Comparison of ENCODE assay signal across 8 mouse cellular contexts in the genomic region with DNA sequence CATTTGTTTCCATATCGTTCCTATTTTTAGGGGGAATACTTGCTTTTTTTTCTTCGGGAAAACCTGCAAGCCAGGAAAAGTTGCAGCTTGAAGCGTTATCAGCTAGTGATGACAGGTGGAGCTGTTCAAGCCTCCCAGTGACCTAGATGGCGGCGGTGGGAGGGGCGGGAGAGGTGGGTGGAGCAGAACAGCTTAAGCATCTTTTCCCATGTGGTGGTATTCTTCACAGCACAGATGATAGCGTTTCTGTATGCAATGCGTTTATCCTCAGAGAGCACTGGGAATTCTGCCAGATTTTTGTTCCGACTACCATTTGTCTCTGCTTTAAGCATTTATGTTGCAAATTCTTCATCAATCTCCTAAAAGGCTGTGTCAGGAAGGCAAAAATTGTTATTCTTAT.
DNase-seq lines count a peak whose midpoint lies in the region; ATAC-seq lines count a peak whose summit lies in the region.

No protein-coding gene starts in this region.

- no peak for ATAC-seq in neural tube, embryonic 11.5 days (ENCODE audit: insufficient read depth, low FRiP score, low TSS enrichment)
- peak; percentile 92 for ATAC-seq in heart, embryonic 16.5 days (replicated peaks; ENCODE audit: extremely low read depth, insufficient read depth, low FRiP score)

- H3K4me2 ChIP-seq in neural tube, embryonic 11.5 days (ENCODE audit: low read depth): no peak overlapping the region
- H3K4me2 ChIP-seq in heart, embryonic 16.5 days (ENCODE audit: low read depth, low read length): peak overlapping the region; percentile 67

- peak; percentile 30 for DNase-seq in neural tube, embryonic 11.5 days (ENCODE audit: low spot score)
- no peak for DNase-seq in neural tube, embryonic 10.5 days (ENCODE audit: extremely low spot score, low spot score)
- DNase-seq in embryo, embryonic 11.5 days (ENCODE audit: low read depth, low spot score): peak; percentile 20
- peak; percentile 56 to 71 for DNase-seq in layer of hippocampus, postnatal 36 days
- DNase-seq in retina, adult 2 months (ENCODE audit: low read depth, low spot score): peak; percentile 29
- no peak for DNase-seq in thymus, postnatal 14 days
- DNase-seq in ovary, adult 18-20 months (ENCODE audit: low spot score): no peak

- H3K4me1 ChIP-seq in neural tube, embryonic 11.5 days (ENCODE audit: control insufficient read depth, insufficient read depth, low read length): no peaks in the 10 kb centered on the region
- peaks cover 18% of the 10 kb centered on the region for H3K4me1 ChIP-seq in heart, embryonic 16.5 days (ENCODE audit: control insufficient read depth, insufficient read depth, low read length)

- H3K27ac ChIP-seq in neural tube, embryonic 11.5 days (ENCODE audit: low read depth, low read length): no peak overlapping the region
- H3K27ac ChIP-seq in heart, embryonic 16.5 days (ENCODE audit: low read length): peak overlapping the region; percentile 88

- 45% methylated on average over 9 of the region's 9 CpGs for WGBS in neural tube, embryonic 11.5 days
- 10% methylated on average over 9 of the region's 9 CpGs for WGBS in heart, embryonic 16.5 days

- H3K9ac ChIP-seq in neural tube, embryonic 11.5 days (ENCODE audit: low read length): no peak overlapping the region
- H3K9ac ChIP-seq in heart, embryonic 16.5 days (ENCODE audit: low read length): peak overlapping the region; percentile 36; the same call in 1 of the 2 replicates

- no peaks in the 10 kb centered on the region for H3K27me3 ChIP-seq in neural tube, embryonic 11.5 days (ENCODE audit: control insufficient read depth, insufficient read depth, low read length)
- no peaks in the 10 kb centered on the region for H3K27me3 ChIP-seq in heart, embryonic 16.5 days (ENCODE audit: control insufficient read depth, insufficient read depth, low read length)

- no peak overlapping the region for H3K4me3 ChIP-seq in neural tube, embryonic 11.5 days (ENCODE audit: low read depth, low read length)
- peak overlapping the region; percentile 43 for H3K4me3 ChIP-seq in heart, embryonic 16.5 days (ENCODE audit: low read length)

- H3K36me3 ChIP-seq in neural tube, embryonic 11.5 days (ENCODE audit: control insufficient read depth, insufficient read depth, low read length): no peaks in the 10 kb centered on the region
- no peaks in the 10 kb centered on the region for H3K36me3 ChIP-seq in heart, embryonic 16.5 days (ENCODE audit: control insufficient read depth, insufficient read depth)

- H3K9me3 ChIP-seq in neural tube, embryonic 11.5 days (ENCODE audit: control insufficient read depth, low read length): no peaks in the 10 kb centered on the region
- H3K9me3 ChIP-seq in heart, embryonic 16.5 days (replicated peaks; ENCODE audit: control insufficient read depth, low read length): no peaks in the 10 kb centered on the region

Comparison
In these comparisons a context has a peak if more than half of its experiments do, and no peak if none do; other contexts are left out.
1. DNase-seq: peak in neural tube, embryonic 11.5 days (single experiment), embryo, embryonic 11.5 days (single experiment), layer of hippocampus, postnatal 36 days (2 of 2) and retina, adult 2 months (single experiment); none in neural tube, embryonic 10.5 days (single experiment), thymus, postnatal 14 days (single experiment) and ovary, adult 18-20 months (single experiment).